Mouse (Mus musculus) erythroblast, embryonic 14.5 days (primary cell): Measurements from ENCODE around the gene Nudt1.

Source experiments
- GATA1 ChIP-seq: IDR thresholded peaks from 2 replicates; pipeline ENCODE4 v1.6.1; 2012; ENCODE audit warnings: low read length, inconsistent platforms, mixed read lengths
- TAL1 ChIP-seq: IDR thresholded peaks from 3 replicates; pipeline ENCODE4 v1.6.1; 2012; ENCODE audit warnings: low read length, inconsistent platforms, mixed read lengths

- no peak for TF ChIP-seq TAL1
- no peak for TF ChIP-seq GATA1
Observed at GRCm38 (mm10) chr5:140342880-140343279, 21.4 kb downstream of the Nudt1 start.
